Mouse (Mus musculus): ENCODE results near the gene Fam168a.

Fam168a gene

DNA sequence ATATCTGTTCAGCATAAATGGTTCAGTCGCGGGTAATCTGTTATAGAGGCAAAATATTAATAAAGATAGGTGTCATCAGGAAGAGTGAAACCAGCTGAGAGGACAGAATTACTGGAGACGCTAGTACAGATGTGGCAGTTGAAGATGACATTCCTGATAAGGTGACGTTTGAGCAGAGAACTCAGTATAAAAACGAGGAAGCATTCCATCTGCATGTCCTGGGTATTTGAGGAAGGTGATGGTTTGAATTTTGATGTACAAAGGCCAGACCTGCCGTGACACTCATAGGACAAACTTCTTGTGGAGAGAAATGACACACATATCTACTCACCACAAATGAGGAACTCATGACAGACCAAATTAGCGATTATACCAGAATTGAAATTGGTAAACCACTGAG, 73.8 kb downstream of the Fam168a start:
- DNase-seq (ENCODE audit: low spot score), result no peak

DNA sequence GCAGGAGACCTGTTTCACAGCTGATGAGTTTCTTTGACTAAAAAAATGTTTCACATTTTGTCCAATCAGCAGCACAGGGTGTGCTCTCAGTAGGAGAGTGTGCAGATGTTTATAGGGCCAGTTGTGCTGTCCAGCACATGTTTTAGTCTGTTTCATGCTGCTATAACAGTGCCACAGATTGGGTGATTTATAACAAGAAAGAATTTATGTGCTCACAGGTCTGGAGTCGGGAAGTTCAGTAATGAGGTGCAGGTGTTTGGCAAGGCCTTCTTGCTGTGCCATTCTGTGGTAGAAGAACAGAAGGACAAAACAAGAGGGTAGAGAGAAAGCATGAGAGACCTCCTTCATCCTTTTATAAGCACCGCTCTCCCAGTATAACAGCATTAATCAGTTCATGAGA, 78.2 kb downstream of the Fam168a start:
- DNase-seq (ENCODE audit: low spot score), result no peak

DNA sequence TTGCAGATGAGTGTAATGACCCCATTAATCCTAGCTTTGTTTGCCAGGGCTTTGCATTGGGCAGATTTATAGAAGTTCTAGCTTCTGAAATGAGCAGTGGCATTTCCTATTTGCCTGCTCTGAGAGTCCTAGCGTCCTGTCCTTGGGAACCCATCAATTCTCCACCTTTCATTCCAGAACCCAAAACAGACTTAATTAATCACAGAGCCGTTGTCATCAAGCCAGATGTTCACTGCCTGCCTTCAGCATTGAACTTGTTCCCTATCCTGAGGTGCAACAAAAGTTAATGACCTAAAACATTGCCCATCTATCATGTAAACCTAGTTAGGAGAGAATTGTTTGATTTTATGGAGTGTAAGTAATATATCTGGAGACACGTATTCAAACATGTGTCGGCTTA, 79.0 kb downstream of the Fam168a start:
- no peak for DNase-seq (ENCODE audit: low spot score)

DNA sequence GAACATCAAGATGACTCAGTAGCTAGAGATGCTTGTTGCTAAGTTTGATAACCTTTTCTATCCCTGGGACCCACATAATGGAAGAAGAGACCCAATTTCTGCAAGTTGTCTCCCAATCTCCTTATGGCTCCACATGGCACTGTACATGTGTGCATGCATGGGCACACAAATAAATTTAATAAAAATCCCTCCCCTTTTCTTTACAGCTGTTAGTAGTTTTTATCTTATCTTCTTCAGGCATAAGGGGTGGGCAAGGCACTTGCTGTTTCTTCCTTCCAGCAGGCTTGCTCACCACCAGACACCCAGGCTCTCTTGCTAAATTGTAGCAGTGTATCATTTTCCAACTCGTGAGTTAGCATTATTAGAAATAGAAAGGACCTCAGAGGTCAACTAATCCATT, 79.6 kb downstream of the Fam168a start:
- no peak for DNase-seq (ENCODE audit: low spot score)

DNA sequence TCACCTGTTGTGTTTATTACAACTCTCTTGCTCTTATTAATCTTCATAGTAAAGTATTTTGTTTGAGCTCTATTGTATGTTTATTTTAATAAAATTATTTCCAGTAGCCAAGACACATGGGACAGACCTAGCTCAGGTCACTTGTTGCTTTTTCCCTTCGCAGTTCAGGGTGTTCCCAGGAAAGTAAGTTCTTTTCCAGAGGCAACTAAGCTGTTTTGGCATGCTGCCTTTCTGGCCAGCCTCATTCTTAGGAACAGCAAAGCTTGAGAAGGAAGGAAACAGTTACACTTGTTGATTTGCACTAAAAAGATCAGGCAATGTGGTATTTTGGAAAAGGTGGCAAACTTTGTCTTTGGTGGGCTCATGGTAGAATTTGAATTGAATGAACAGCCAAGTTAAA, 81.9 kb downstream of the Fam168a start:
- DNase-seq (ENCODE audit: low spot score), result no peak

DNA sequence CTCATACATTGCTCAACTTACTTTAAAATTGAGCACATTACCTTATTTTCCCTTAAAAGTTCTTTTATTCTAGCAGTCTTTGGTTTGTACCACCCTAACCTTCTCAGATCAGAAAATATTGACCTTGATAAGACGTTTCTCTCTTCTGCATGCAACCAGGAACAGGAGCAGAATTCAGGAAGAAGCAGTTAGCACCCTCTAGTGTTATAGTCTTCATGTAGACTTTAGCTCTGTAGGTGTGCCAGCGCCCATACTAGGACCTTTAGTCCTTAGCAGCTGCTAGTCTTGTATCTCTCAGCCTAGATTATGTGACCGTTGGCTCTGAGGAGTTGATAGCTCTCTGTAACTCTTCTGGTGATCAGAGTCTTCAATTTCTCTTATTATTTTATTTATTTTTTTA, 92.4 kb downstream of the Fam168a start:
- DNase-seq (ENCODE audit: low spot score), result no peak

DNA sequence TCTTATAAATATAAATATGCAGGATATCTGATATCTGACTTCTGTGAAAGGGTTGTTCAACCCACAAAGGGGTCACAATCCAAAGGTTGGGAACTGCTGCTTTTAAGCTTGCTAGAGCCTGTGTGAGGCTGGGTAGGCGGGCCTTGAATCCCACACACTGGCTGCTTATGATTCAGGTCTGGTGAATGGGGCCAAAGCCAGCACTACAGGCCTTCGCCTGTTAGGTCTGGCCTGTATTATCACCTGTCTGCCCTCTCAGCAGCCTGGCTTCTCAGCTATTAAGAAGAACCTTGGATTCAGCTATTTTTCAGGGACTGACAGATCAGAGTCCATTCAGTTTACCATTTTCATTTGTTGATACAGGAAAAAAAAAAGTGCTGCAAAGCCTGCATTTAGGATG, 99.0 kb downstream of the Fam168a start:
- DNase-seq (ENCODE audit: low spot score), result no peak

DNA sequence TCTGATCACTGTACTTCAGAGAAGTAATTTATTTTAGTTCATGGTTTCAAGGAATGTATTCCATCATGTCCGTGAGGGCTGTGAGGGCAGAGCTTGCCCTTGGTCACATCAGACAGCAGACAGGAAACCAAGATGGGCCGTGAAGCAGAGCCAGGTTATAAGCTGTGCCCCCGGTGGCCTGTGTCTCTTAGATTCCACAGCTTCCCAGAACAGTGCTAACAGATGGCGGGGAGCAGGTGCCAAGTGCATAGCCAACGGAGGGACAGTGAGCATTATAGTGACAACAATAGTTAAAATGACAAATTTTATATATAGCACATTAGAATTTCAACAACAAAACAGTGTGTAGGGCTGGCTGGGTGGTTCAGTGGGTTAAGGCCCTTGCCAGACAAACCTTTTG, 105.5 kb downstream of the Fam168a start:
- DNase-seq (ENCODE audit: low spot score), result no peak

- DNase-seq (ENCODE audit: low spot score), result no peak
Measured at GRCm38 (mm10) chr7:100812641-100813040, 106.2 kb downstream of the Fam168a start.

DNA sequence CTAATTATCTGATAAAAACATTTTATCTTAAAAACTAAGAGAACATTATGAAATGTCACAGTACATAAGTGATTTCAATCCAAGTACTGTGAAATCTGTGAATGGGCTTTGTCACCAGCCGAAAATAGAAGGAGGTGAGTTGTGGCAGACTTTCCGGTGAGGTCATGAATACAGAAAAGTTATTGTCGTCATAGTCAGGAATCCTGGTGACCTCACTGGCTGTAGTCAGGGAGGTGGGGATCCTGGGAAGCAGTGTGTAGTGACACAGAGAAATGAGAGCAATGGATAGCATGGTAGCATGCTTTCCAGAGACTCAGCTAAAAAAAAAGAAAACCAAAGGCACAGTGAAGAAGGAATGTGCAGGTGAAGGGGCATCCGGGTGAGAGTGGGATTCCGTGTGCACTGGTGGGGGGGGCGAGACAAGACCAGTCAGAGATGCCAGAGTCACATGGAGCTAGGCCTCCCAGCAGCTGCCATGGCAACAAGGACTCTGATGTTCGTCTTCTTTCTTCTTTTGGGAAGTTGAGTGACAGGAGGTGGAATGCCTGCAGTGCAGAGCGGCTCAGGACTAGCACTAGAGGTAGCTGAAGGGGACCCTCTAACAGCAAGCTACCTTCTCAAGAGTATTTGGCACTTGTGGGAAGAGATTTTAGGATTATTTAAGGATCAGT, 109.6 kb downstream of the Fam168a start:
- no peak for DNase-seq (ENCODE audit: low spot score)

DNA sequence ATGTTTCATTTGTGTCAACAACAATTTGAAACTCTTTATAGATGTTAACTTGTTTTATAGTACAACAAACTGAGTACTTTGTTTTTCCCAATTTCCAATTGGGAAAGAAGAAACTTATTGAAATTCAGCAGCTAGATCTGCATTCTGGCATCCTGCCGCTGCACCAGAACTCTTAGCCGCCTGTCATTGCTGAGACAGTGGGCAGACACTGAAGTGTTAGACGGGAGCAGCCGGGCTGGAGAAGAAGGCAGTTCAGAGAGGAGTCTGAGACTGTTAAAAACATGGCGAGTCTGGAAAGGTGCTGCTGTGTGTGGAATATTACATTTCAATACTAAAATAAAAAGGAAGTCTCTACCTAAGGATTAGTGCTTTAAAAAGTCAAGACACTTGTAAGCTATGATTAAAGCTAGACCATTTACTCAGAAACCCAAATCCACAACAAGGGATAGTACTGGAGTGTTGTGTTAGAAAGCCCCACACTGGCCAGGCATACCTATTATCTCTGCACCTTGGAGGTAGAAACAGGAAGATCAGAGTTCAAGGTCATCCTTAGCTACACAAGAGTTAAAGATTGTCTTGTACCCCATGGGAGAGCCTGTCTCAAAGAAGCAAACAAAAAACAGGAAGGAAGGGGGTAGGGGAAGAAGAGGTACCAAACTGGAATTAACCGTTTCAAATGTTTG, 110.5 kb downstream of the Fam168a start:
- DNase-seq (ENCODE audit: low spot score), result peak; percentile 60

- DNase-seq (ENCODE audit: low spot score), result no peak
Measured at GRCm38 (mm10) chr7:100817442-100817760, 111.0 kb downstream of the Fam168a start.

GRCm38 (mm10) chr7:100818401-100819064, 112.1 kb downstream of the Fam168a start:
- no peak for DNase-seq (ENCODE audit: low spot score)

DNA sequence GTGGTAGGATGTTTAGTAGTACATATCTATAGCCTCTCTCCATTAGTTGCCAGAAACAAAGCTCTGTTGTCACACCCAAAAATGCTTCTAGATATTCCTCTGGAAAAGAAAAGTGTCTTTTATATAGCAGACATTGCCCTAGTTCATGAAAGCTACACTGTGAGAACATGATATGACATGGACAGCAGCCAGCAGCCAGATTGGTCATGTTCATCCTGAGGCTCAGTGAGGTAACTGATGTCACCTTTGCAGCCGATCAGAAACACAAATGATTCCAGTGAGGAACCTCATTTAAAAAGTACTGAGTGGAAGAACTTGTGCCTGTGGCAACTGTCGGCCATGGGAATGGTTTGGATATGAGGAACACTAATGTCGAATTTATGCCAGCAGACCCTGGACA, 118.2 kb downstream of the Fam168a start:
- DNase-seq (ENCODE audit: low spot score), result no peak

GRCm38 (mm10) chr7:100828549-100828948, 122.1 kb downstream of the Fam168a start:
- DNase-seq (ENCODE audit: low spot score), result no peak

- DNase-seq (ENCODE audit: low spot score), result no peak
Measured at GRCm38 (mm10) chr7:100833859-100834258, 127.4 kb downstream of the Fam168a start.

DNA sequence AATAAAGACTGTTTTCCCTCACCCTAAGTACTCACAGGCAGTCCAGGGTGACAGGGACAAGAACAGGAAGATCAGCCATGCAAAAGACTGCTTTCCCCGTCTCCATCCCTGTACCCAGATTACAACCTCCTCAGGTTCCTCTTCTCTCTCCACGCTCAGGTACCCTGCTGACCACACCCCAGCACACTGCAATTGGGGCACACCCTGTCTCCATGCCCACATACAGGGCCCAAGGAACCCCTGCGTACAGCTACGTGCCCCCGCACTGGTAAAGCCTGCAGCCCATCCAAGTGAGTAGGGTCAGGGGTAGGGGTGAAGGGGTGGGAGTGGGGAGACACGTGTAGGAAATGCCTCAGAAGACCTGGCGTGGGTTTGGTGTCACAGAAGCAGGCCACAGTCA, 128.7 kb downstream of the Fam168a start:
- no peak for DNase-seq (ENCODE audit: low spot score)

DNA sequence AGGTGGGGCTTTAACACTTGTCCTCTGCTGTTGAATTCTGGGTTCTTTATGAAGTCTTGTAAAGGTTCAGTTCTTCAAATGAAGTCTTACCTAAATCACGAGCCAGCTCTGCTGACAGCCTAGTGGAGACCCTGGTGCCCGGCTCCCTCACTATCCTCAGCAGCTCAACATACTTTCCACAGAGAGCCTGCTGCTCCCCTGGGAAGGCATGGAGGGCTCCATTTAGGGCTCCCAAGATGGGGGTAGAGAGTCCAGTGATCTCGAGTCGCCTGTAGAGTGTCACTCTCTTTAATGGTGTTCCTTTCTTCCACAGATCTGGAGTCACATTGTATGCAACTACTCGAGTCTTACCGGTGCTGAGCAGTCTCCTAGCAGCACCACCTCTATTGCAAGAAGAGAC, 129.3 kb downstream of the Fam168a start:
- DNase-seq (ENCODE audit: low spot score), result no peak

GRCm38 (mm10) chr7:100836657-100837056, 130.2 kb downstream of the Fam168a start:
- DNase-seq (ENCODE audit: low spot score), result no peak

DNA sequence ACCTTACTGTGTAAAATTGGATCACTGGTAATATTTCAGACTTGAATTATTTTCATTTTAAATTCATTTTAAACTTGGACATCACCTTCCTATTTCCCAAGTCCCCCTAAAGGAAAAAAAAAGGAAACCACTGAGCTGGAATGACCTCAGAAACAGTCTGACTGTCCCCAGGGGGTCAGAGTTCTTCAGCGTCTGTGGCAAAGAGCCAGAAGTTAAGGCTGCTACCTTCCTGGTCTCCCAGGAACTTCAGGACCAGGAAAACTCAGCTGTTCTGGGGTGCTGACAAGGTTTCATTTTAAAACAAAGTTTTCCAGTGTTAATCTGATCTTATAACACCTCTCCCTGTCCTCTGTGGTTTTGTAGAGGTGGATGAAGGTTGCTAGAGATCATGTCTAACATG, 131.3 kb downstream of the Fam168a start:
- DNase-seq (ENCODE audit: low spot score), result no peak

GRCm38 (mm10) chr7:100839632-100840402, 133.4 kb downstream of the Fam168a start:
- no peak for DNase-seq (ENCODE audit: low spot score)

DNA sequence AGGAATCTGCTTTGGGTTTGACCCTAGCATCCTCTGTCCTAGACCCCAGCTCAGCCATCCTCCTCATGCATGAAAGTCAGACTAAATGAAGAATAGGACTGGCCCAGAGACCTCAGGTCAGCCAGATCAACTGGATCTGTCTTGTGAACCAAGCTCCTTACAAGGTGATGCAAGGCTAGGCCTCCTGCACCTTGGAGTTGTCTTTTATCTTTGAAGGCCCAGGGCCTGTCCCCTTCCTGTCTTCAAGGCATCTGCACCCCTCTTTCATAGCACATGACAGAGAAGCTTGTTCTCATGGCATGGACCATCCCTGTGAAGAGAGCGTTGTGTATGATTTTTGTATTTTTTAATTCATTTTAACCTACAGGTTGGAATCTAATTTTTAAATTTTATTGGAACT, 134.5 kb downstream of the Fam168a start:
- DNase-seq (ENCODE audit: low spot score), result no peak

DNA sequence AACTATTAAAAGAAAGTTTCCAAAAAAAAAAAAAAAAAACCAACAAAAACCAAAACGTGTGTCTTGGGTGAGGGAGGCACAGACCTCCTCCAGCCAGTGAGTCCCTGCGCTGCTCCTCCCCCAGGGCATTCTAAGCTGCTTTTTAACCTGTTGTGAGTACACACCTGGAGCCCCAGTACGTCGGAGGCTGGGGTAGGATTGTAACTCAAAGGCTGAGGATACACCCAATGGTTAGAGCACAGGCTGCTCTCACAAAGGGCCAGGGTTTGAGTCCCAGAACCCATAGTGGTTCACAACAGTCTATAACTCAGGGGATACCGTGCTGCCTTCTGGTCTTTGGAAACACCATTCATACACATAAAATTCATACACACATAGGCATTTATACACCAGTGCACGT, 135.2 kb downstream of the Fam168a start:
- no peak for DNase-seq (ENCODE audit: low spot score)

All from layer of hippocampus, adult 11-12 months (tissue).